Mouse (Mus musculus): ENCODE results near the gene Kank4. TPM values are rescaled to one million over a fixed set of nuclear protein-coding genes. Genes with fewer than 3 reads are reported as not detected.

Kank4 gene
- polyA plus RNA-seq (2015; fragmentation: Nextera tagmentation; extraction: Ambion mirVana) = 0.98 and 1.3 TPM in 2 replicates

- H3K9ac ChIP-seq (replicated peaks; ENCODE audit: low read depth) = peak within 1 kb of the TSS; percentile 39
- 0 out of 2 replicates have a peak within 1 kb of the TSS, but pooled peaks have one; percentile 4 for H3K27ac ChIP-seq (ENCODE audit: low read length)
- WGBS = under 1% methylated on average over 58 of the region's 72 CpGs
- H3K4me3 ChIP-seq (ENCODE audit: low read depth, low read length) = peak within 1 kb of the TSS; percentile 58
- H3K4me1 ChIP-seq (ENCODE audit: insufficient read depth, low read depth, low read length) = no peaks in the 10 kb centered on the region; the same call in 1 of the 2 replicates
- H3K36me3 ChIP-seq (ENCODE audit: insufficient read depth, low read length) = no peaks in the 10 kb centered on the region
- DNase-seq (ENCODE audit: low spot score) (peak; percentile 83), ATAC-seq (peak; percentile 87)
- TF ChIP-seq CTCF (IDR thresholded peaks at IDR 0.05) = no peak; the same call in 1 of the 2 replicates
- TF ChIP-seq EP300 (IDR thresholded peaks at IDR 0.05) = no peak
- H3K9me3 ChIP-seq (ENCODE audit: low read length) = no peaks in the 10 kb centered on the region
- no peaks in the 10 kb centered on the region for H3K27me3 ChIP-seq (replicated peaks; ENCODE audit: insufficient read depth, low read length)
- H3K4me2 ChIP-seq (replicated peaks; ENCODE audit: low read depth, low read length) = peak within 1 kb of the TSS; percentile 99
These were observed at the start of gene Kank4 for GRCm38 (mm10) chr4:98817184-98817911. Kank4 (minus strand) TSS chr4:98817537.

- 62% methylated on average over 14 of the region's 14 CpGs for WGBS
- Histone ChIP-seq H3K4me2 (replicated peaks; ENCODE audit: low read depth, low read length) (no peak overlapping the region), H3K27ac (ENCODE audit: low read length) (no peak overlapping the region), H3K4me3 (ENCODE audit: low read depth, low read length) (no peak overlapping the region), H3K36me3 (ENCODE audit: insufficient read depth, low read length) (no peaks in the 10 kb centered on the region), H3K9me3 (ENCODE audit: low read length) (no peaks in the 10 kb centered on the region), H3K9ac (replicated peaks; ENCODE audit: low read depth) (no peak overlapping the region), H3K4me1 (ENCODE audit: insufficient read depth, low read depth, low read length) (no peaks in the 10 kb centered on the region), H3K27me3 (replicated peaks; ENCODE audit: insufficient read depth, low read length) (no peaks in the 10 kb centered on the region)
- DNase-seq (ENCODE audit: low spot score) (no peak), ATAC-seq (no peak)
- TF ChIP-seq EP300 (IDR thresholded peaks at IDR 0.05) = no peak
- no peak for TF ChIP-seq CTCF (IDR thresholded peaks at IDR 0.05)
These were observed 48.3 kb upstream of the Kank4 start for GRCm38 (mm10) chr4:98865386-98866237.

- H3K27ac ChIP-seq (ENCODE audit: low read length) = no peak overlapping the region
- H3K4me1 ChIP-seq (ENCODE audit: insufficient read depth, low read depth, low read length) = no peaks in the 10 kb centered on the region
- H3K27me3 ChIP-seq (replicated peaks; ENCODE audit: insufficient read depth, low read length) = no peaks in the 10 kb centered on the region
- DNase-seq (ENCODE audit: low spot score) (no peak), ATAC-seq (no peak)
- TF ChIP-seq CTCF (IDR thresholded peaks at IDR 0.05) (no peak), EP300 (IDR thresholded peaks at IDR 0.05) (no peak)
- no peak overlapping the region for H3K9ac ChIP-seq (replicated peaks; ENCODE audit: low read depth)
- H3K4me3 ChIP-seq (ENCODE audit: low read depth, low read length) = no peak overlapping the region
- H3K36me3 ChIP-seq (ENCODE audit: insufficient read depth, low read length) = no peaks in the 10 kb centered on the region
- H3K9me3 ChIP-seq (ENCODE audit: low read length) = no peaks in the 10 kb centered on the region
- H3K4me2 ChIP-seq (replicated peaks; ENCODE audit: low read depth, low read length) = no peak overlapping the region
- 79% methylated on average over 3 of the region's 3 CpGs for WGBS
These were observed 47.2 kb upstream of the Kank4 start for GRCm38 (mm10) chr4:98864546-98864945.

GRCm38 (mm10) chr4:98864094-98864493 lies 46.8 kb upstream of the Kank4 start:
- Histone ChIP-seq H3K4me3 (ENCODE audit: low read depth, low read length) (no peak overlapping the region), H3K9ac (replicated peaks; ENCODE audit: low read depth) (no peak overlapping the region), H3K27ac (ENCODE audit: low read length) (no peak overlapping the region), H3K36me3 (ENCODE audit: insufficient read depth, low read length) (no peaks in the 10 kb centered on the region), H3K4me1 (ENCODE audit: insufficient read depth, low read depth, low read length) (no peaks in the 10 kb centered on the region), H3K9me3 (ENCODE audit: low read length) (no peaks in the 10 kb centered on the region), H3K4me2 (replicated peaks; ENCODE audit: low read depth, low read length) (no peak overlapping the region), H3K27me3 (replicated peaks; ENCODE audit: insufficient read depth, low read length) (no peaks in the 10 kb centered on the region)
- ATAC-seq (no peak), DNase-seq (ENCODE audit: low spot score) (no peak)
- TF ChIP-seq CTCF (IDR thresholded peaks at IDR 0.05) = no peak
- TF ChIP-seq EP300 (IDR thresholded peaks at IDR 0.05) = no peak
- 30% methylated on average over 1 of the region's 2 CpGs for WGBS

DNA sequence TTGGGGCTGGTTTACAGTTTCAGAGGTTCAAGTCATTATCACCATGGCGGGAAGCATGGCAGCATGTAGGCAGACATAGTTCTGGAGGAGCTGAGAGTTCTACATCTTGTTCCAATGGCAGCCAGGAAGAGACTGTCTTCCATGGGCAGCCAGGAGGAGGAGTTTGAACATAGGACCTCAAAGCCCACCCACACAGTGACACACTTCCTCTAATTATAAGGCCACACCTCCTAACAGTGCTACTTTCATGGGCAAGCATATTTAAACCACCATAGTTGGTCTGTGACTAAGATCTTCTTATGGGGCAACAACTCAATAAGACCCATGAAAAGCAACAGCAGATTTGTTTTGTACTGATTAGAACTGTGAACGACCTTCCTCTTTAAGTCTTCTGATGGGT lies 46.1 kb upstream of the Kank4 start:
- Histone ChIP-seq H3K4me3 (ENCODE audit: low read depth, low read length) (no peak overlapping the region), H3K27me3 (replicated peaks; ENCODE audit: insufficient read depth, low read length) (no peaks in the 10 kb centered on the region), H3K4me2 (replicated peaks; ENCODE audit: low read depth, low read length) (no peak overlapping the region), H3K27ac (ENCODE audit: low read length) (no peak overlapping the region), H3K36me3 (ENCODE audit: insufficient read depth, low read length) (no peaks in the 10 kb centered on the region), H3K4me1 (ENCODE audit: insufficient read depth, low read depth, low read length) (no peaks in the 10 kb centered on the region), H3K9ac (replicated peaks; ENCODE audit: low read depth) (no peak overlapping the region), H3K9me3 (ENCODE audit: low read length) (no peaks in the 10 kb centered on the region)
- no peak for DNase-seq (ENCODE audit: low spot score)
- WGBS = 91% methylated on average over 2 of the region's 2 CpGs
- no peak for TF ChIP-seq EP300 (IDR thresholded peaks at IDR 0.05)
- TF ChIP-seq CTCF (IDR thresholded peaks at IDR 0.05) = no peak
- no peak for ATAC-seq

GRCm38 (mm10) chr4:98858151-98858855 lies 41.0 kb upstream of the Kank4 start:
- H3K27ac ChIP-seq (ENCODE audit: low read length) = no peak overlapping the region
- TF ChIP-seq CTCF (IDR thresholded peaks at IDR 0.05) = no peak
- no peak for TF ChIP-seq EP300 (IDR thresholded peaks at IDR 0.05)
- no peaks in the 10 kb centered on the region for H3K36me3 ChIP-seq (ENCODE audit: insufficient read depth, low read length)
- no peak overlapping the region for H3K4me2 ChIP-seq (replicated peaks; ENCODE audit: low read depth, low read length)
- H3K9ac ChIP-seq (replicated peaks; ENCODE audit: low read depth) = no peak overlapping the region
- no peak overlapping the region for H3K4me3 ChIP-seq (ENCODE audit: low read depth, low read length)
- no peaks in the 10 kb centered on the region for H3K4me1 ChIP-seq (ENCODE audit: insufficient read depth, low read depth, low read length)
- H3K9me3 ChIP-seq (ENCODE audit: low read length) = no peaks in the 10 kb centered on the region
- H3K27me3 ChIP-seq (replicated peaks; ENCODE audit: insufficient read depth, low read length) = no peaks in the 10 kb centered on the region
- ATAC-seq (no peak), DNase-seq (ENCODE audit: low spot score) (no peak)
- WGBS = 48% methylated on average over 4 of the region's 4 CpGs

Measured in lung, postnatal 0 days (tissue).